Mouse (Mus musculus): Measurements from ENCODE around the gene Fam209. TPM values are rescaled to one million over a fixed set of nuclear protein-coding genes. Genes with fewer than 3 reads are reported as not detected.

The Fam209 gene
- total and polyA plus RNA-seq, 2 experiments from 2014 or later, result 0.23 to 2.3 TPM

- ATAC-seq (no peak), DNase-seq (no peak)
- 93% methylated on average over 4 of the region's 4 CpGs for WGBS
Observed at GRCm38 (mm10) chr2:172445617-172446016, 26.7 kb upstream of the Fam209 start.

DNA sequence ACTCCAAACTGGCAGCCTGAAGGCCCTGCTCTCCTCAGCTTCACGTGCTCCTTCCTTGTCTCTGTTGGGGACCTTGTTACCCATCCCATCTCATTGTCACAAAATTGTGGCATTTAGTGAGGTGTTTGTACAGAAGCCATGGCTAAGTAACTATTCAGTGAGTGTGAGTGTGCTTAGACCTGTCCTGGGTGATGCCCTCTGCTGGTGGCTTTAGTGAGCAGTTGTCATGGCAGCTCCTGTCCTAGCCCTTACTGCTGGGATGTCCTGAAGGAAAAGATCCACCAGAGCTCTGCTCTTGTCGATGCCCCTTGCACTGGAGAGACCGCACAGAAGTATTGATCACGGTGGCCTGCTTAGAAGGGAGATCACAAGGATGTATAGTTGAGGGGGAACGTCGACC lies 25.0 kb upstream of the Fam209 start:
- peak; percentile 63 for TF ChIP-seq CTCF (IDR thresholded peaks at IDR 0.05; ENCODE audit: low read depth)
- 94% methylated on average over 6 of the region's 6 CpGs for WGBS
- Histone ChIP-seq H3K9me3 (ENCODE audit: low read length) (no peaks in the 10 kb centered on the region), H3K36me3 (ENCODE audit: insufficient read depth) (peaks cover 75% of the 10 kb centered on the region), H3K4me2 (ENCODE audit: low read depth) (no peak overlapping the region), H3K4me3 (ENCODE audit: low read depth, low read length) (no peak overlapping the region), H3K9ac (no peak overlapping the region), H3K27ac (ENCODE audit: low read depth, low read length) (no peak overlapping the region), H3K4me1 (ENCODE audit: insufficient read depth) (no peaks in the 10 kb centered on the region), H3K27me3 (ENCODE audit: insufficient read depth, low read length) (no peaks in the 10 kb centered on the region)
- no peak for DNase-seq
- no peak for ATAC-seq

More at GRCm38 (mm10) chr2:172445617-172446016, 26.7 kb upstream of the Fam209 start:
- no peak for TF ChIP-seq CTCF (IDR thresholded peaks at IDR 0.05; ENCODE audit: low read depth)
- Histone ChIP-seq H3K9ac (no peak overlapping the region), H3K36me3 (ENCODE audit: insufficient read depth) (peaks cover 58% of the 10 kb centered on the region), H3K27ac (ENCODE audit: low read depth, low read length) (no peak overlapping the region), H3K9me3 (ENCODE audit: low read length) (no peaks in the 10 kb centered on the region), H3K4me3 (ENCODE audit: low read depth, low read length) (no peak overlapping the region), H3K4me2 (ENCODE audit: low read depth) (no peak overlapping the region), H3K27me3 (ENCODE audit: insufficient read depth, low read length) (no peaks in the 10 kb centered on the region), H3K4me1 (ENCODE audit: insufficient read depth) (0 out of 2 replicates have a peak, but pooled peaks cover 6% of the 10 kb centered on the region)

GRCm38 (mm10) chr2:172448329-172448728 lies 24.0 kb upstream of the Fam209 start:
- ATAC-seq, result no peak
- no peak overlapping the region for H3K4me2 ChIP-seq (ENCODE audit: low read depth)

DNA sequence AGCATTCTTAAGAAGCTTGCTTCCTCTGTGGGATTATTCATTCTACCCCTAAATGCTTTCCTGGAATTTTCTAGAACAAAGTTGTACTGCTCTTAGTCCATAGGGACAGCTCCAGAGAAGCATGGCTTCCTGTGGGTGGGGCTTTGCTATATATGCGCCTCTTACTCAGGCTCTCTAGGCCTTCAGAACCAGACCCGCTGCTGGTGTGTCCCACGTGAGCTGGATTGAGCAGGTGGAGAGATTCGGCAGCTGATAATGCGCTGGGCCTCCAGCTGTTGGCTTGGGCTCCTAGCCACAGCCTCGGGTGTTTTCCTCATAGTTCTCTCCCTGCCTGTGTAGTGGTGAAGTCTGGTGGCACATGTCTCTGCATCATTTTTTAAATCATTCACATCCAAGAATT lies 21.7 kb upstream of the Fam209 start:
- no peaks in the 10 kb centered on the region for H3K9me3 ChIP-seq (ENCODE audit: low read length)
- ATAC-seq (no peak), DNase-seq (no peak)
- TF ChIP-seq CTCF (IDR thresholded peaks at IDR 0.05; ENCODE audit: low read depth), result no peak
- H3K4me1 ChIP-seq (ENCODE audit: insufficient read depth), result no peaks in the 10 kb centered on the region
- no peaks in the 10 kb centered on the region for H3K27me3 ChIP-seq (ENCODE audit: insufficient read depth, low read length)
- 91% methylated on average over 6 of the region's 6 CpGs for WGBS
- H3K4me3 ChIP-seq (ENCODE audit: low read depth, low read length), result no peak overlapping the region
- no peak overlapping the region for H3K27ac ChIP-seq (ENCODE audit: low read depth, low read length)
- peaks cover 81% of the 10 kb centered on the region for H3K36me3 ChIP-seq (ENCODE audit: insufficient read depth)
- H3K9ac ChIP-seq, result no peak overlapping the region
- H3K4me2 ChIP-seq (ENCODE audit: low read depth), result no peak overlapping the region

More at GRCm38 (mm10) chr2:172448329-172448728, 24.0 kb upstream of the Fam209 start:
- peaks cover 83% of the 10 kb centered on the region for H3K36me3 ChIP-seq (ENCODE audit: insufficient read depth)
- H3K4me1 ChIP-seq (ENCODE audit: insufficient read depth), result no peaks in the 10 kb centered on the region
- no peaks in the 10 kb centered on the region for H3K27me3 ChIP-seq (ENCODE audit: insufficient read depth, low read length)
- WGBS, result 88% methylated on average over 4 of the region's 4 CpGs
- H3K9ac ChIP-seq, result no peak overlapping the region
- no peak overlapping the region for H3K4me3 ChIP-seq (ENCODE audit: low read depth, low read length)
- H3K27ac ChIP-seq (ENCODE audit: low read depth, low read length), result no peak overlapping the region
- DNase-seq, result no peak
- TF ChIP-seq CTCF (IDR thresholded peaks at IDR 0.05; ENCODE audit: low read depth), result no peak
- H3K9me3 ChIP-seq (ENCODE audit: low read length), result no peaks in the 10 kb centered on the region

DNA sequence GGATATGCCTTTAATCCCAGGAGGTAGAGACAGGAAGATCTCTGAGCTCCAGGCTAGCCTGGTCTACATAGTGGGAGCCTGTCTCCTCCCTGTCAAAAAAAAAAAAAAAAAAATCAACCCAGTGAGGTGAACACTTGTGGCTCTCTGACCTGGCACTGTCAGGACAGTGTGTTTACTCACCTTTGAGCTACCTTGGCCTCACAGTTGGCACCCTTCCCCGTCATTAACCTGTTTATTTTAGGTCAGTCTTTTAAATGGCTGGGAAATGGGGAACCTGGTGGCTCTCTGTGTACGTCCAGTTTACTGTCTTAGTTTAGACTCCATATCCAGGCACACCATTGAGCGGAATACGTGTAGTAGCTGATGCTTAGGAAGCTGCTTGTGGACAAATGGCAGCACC lies 20.3 kb upstream of the Fam209 start:
- DNase-seq (no peak), ATAC-seq (no peak)
- 93% methylated on average over 4 of the region's 4 CpGs for WGBS
- Histone ChIP-seq H3K4me1 (ENCODE audit: insufficient read depth) (no peaks in the 10 kb centered on the region), H3K4me3 (ENCODE audit: low read depth, low read length) (no peak overlapping the region), H3K36me3 (ENCODE audit: insufficient read depth) (peaks cover 67% of the 10 kb centered on the region), H3K27me3 (ENCODE audit: insufficient read depth, low read length) (no peaks in the 10 kb centered on the region), H3K27ac (ENCODE audit: low read depth, low read length) (no peak overlapping the region), H3K4me2 (ENCODE audit: low read depth) (no peak overlapping the region), H3K9ac (no peak overlapping the region), H3K9me3 (ENCODE audit: low read length) (no peaks in the 10 kb centered on the region)
- no peak for TF ChIP-seq CTCF (IDR thresholded peaks at IDR 0.05; ENCODE audit: low read depth)

DNA sequence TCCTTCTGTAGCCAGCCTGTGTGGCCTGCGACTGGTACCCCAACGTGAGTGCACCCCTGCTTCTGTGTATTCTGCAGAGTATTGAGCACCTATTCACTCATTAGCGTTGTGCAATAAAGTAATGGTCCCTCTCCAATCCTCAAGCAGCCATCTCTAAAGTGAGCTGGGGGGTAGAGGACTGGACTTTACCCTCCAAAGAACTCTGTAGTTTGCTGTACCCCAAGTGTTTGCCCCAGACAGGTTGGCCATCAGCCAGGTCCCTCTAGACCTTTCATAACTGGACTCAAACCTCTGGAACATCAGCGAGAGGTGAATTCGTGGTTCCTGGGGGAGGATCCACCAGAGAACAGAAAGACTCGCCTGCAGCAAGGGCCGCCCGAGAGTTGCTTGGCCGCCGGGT lies 19.9 kb upstream of the Fam209 start:
- no peak overlapping the region for H3K4me3 ChIP-seq (ENCODE audit: low read depth, low read length)
- no peaks in the 10 kb centered on the region for H3K4me1 ChIP-seq (ENCODE audit: insufficient read depth)
- H3K4me2 ChIP-seq (ENCODE audit: low read depth), result no peak overlapping the region
- no peak for TF ChIP-seq CTCF (IDR thresholded peaks at IDR 0.05; ENCODE audit: low read depth)
- peaks cover 67% of the 10 kb centered on the region for H3K36me3 ChIP-seq (ENCODE audit: insufficient read depth)
- no peak overlapping the region for H3K27ac ChIP-seq (ENCODE audit: low read depth, low read length)
- ATAC-seq (no peak), DNase-seq (no peak)
- no peaks in the 10 kb centered on the region for H3K27me3 ChIP-seq (ENCODE audit: insufficient read depth, low read length)
- 97% methylated on average over 10 of the region's 10 CpGs for WGBS
- no peak overlapping the region for H3K9ac ChIP-seq
- no peaks in the 10 kb centered on the region for H3K9me3 ChIP-seq (ENCODE audit: low read length)

- H3K9me3 ChIP-seq (ENCODE audit: low read length), result no peaks in the 10 kb centered on the region
- no peak for DNase-seq
- no peak for ATAC-seq
- H3K4me2 ChIP-seq (ENCODE audit: low read depth), result no peak within 1 kb of the TSS
- no peak within 1 kb of the TSS for H3K4me3 ChIP-seq (ENCODE audit: low read depth, low read length)
- no peak within 1 kb of the TSS for H3K27ac ChIP-seq (ENCODE audit: low read depth, low read length)
- peaks cover 23% of the 10 kb centered on the region for H3K36me3 ChIP-seq (ENCODE audit: insufficient read depth)
- TF ChIP-seq CTCF (IDR thresholded peaks at IDR 0.05; ENCODE audit: low read depth), result no peak
- H3K9ac ChIP-seq, result no peak within 1 kb of the TSS
- no peaks in the 10 kb centered on the region for H3K4me1 ChIP-seq (ENCODE audit: insufficient read depth)
- no peaks in the 10 kb centered on the region for H3K27me3 ChIP-seq (ENCODE audit: insufficient read depth, low read length)
- 90% methylated on average over 11 of the region's 11 CpGs for WGBS
Observed at GRCm38 (mm10) chr2:172458496-172458895, 13.8 kb upstream of the Fam209 start, which contains the start of gene Gcnt7. Gcnt7 (minus strand) TSS chr2:172458596.

All from forebrain, postnatal 0 days (tissue).